Mouse (Mus musculus): ENCODE measurements around the gene Ube2e1.
A peak's percentile ranks its signal among the peaks of the same experiment; 100 is the strongest.
"Not testable (repeated sequence)": the region's sequence is repeated elsewhere in the genome, so short reads cannot be mapped to it uniquely, and the experiment has no call there.

The Ube2e1 gene

GRCm38 (mm10) chr14:18240132-18240531, 91.5 kb downstream of the Ube2e1 start:
- DNase-seq: no peak

GRCm38 (mm10) chr14:18238750-18239731, 92.6 kb downstream of the Ube2e1 start, which contains the start of gene Nr1d2:
Gene Nr1d2, minus strand, starts transcription at chr14:18239127.
- DNase-seq: peak; percentile 98

- DNase-seq: peak; percentile 98
Measured at GRCm38 (mm10) chr14:18238131-18238749, 93.4 kb downstream of the Ube2e1 start.

- no peak for DNase-seq
Measured at GRCm38 (mm10) chr14:18237381-18237780, 94.3 kb downstream of the Ube2e1 start.

GRCm38 (mm10) chr14:18236496-18237235, 95.0 kb downstream of the Ube2e1 start:
- DNase-seq: not testable (repeated sequence)

GRCm38 (mm10) chr14:18233981-18234960, 97.4 kb downstream of the Ube2e1 start:
- no peak for DNase-seq

GRCm38 (mm10) chr14:18233076-18233475, 98.6 kb downstream of the Ube2e1 start:
- no peak for DNase-seq

Measured in thymus, postnatal 14 days (tissue).